Mouse (Mus musculus) midbrain, embryonic 10.5 days (tissue): Measurements from ENCODE around the gene Slc25a11. TPM values are rescaled to one million over a fixed set of nuclear protein-coding genes. Genes with fewer than 3 reads are reported as not detected.

Experiments
- DNase-seq: peaks from one replicate; pipeline ENCODE4 v3.0.0-alpha.2; 2017; ENCODE audit warnings: low spot score
- H3K27ac ChIP-seq: fragments of 300-500 bp; sonication (generic); replicated peaks from 2 replicates; pipeline ENCODE4 v1.5.1; 2016; ENCODE audit warnings: mild to moderate bottlenecking
- H3K27me3 ChIP-seq: fragments of 300-500 bp; sonication (generic); 2 replicates; pipeline ENCODE4 v1.6.1; 2016; ENCODE audit warnings: low read depth, mild to moderate bottlenecking; ENCODE audit not compliant: poor library complexity, severe bottlenecking
- H3K36me3 ChIP-seq: fragments of 300-500 bp; sonication (generic); 2 replicates; pipeline ENCODE4 v1.6.1; 2016; ENCODE audit warnings: mild to moderate bottlenecking, moderate library complexity
- H3K4me1 ChIP-seq: fragments of 300-500 bp; sonication (generic); 2 replicates; pipeline ENCODE4 v1.6.1; 2016
- H3K4me3 ChIP-seq: fragments of 300-500 bp; sonication (generic); 2 replicates; pipeline ENCODE4 v1.5.1; 2016; ENCODE audit warnings: mild to moderate bottlenecking, moderate library complexity
- H3K9me3 ChIP-seq: fragments of 300-500 bp; sonication (generic); replicated peaks from 2 replicates; pipeline ENCODE4 v1.6.1; 2016; ENCODE audit warnings: mild to moderate bottlenecking
- WGBS: fragments of 180-500 bp; shearing (Covaris S2); methylation state at CpG from one replicate; pipeline ENCODE4 v1.1.7; 2016; 5-methylcytosine and 5-hydroxymethylcytosine counted together
- polyA plus RNA-seq: library from polyadenylated mRNA; unstranded; fragments of >200 nt; fragmentation: Nextera tagmentation; extraction: Ambion mirVana; gene quantifications from 2 replicates; pipeline ENCODE4 v1.2.1, GENCODE M21; 2016

Gene Slc25a11
- polyA plus RNA-seq, 1 experiment from 2014 or later = 142 TPM

- Histone ChIP-seq H3K4me1 (peaks cover 35% of the 10 kb centered on the region), H3K36me3 (peaks cover 48% of the 10 kb centered on the region), H3K4me3 (peak overlapping the region; percentile 23), H3K9me3 (no peaks in the 10 kb centered on the region), H3K27ac (no peak overlapping the region), H3K27me3 (no peaks in the 10 kb centered on the region)
- 96% methylated on average over 8 of the region's 8 CpGs for WGBS
- DNase-seq = no peak
These were observed 2.6 kb downstream of the Slc25a11 start for GRCm38 (mm10) chr11:70644564-70645103.

GRCm38 (mm10) chr11:70643051-70643450, 4.2 kb downstream of the Slc25a11 start:
- peaks cover 22% of the 10 kb centered on the region for H3K4me1 ChIP-seq
- H3K9me3 ChIP-seq = no peaks in the 10 kb centered on the region
- H3K27ac ChIP-seq = no peak overlapping the region
- no peaks in the 10 kb centered on the region for H3K27me3 ChIP-seq
- peaks cover 33% of the 10 kb centered on the region for H3K36me3 ChIP-seq
- H3K4me3 ChIP-seq = no peak overlapping the region
- WGBS = 90% methylated on average over 6 of the region's 6 CpGs
- no peak for DNase-seq

GRCm38 (mm10) chr11:70641241-70641640, 6.0 kb downstream of the Slc25a11 start:
- H3K9me3 ChIP-seq = no peaks in the 10 kb centered on the region
- DNase-seq = no peak
- H3K27ac ChIP-seq = no peak overlapping the region
- no peak overlapping the region for H3K4me3 ChIP-seq
- peaks cover 12% of the 10 kb centered on the region for H3K4me1 ChIP-seq
- peaks cover 33% of the 10 kb centered on the region for H3K36me3 ChIP-seq
- 80% methylated on average over 7 of the region's 7 CpGs for WGBS
- H3K27me3 ChIP-seq = no peaks in the 10 kb centered on the region

- H3K9me3 ChIP-seq = no peaks in the 10 kb centered on the region
- H3K4me3 ChIP-seq = no peak overlapping the region
- H3K4me1 ChIP-seq = no peaks in the 10 kb centered on the region
- H3K36me3 ChIP-seq = peaks cover 23% of the 10 kb centered on the region
- no peak for DNase-seq
- WGBS = 82% methylated on average over 8 of the region's 8 CpGs
- H3K27ac ChIP-seq = no peak overlapping the region
- H3K27me3 ChIP-seq = no peaks in the 10 kb centered on the region
These were observed 7.3 kb downstream of the Slc25a11 start for GRCm38 (mm10) chr11:70639976-70640375.

- no peaks in the 10 kb centered on the region for H3K9me3 ChIP-seq
- H3K4me1 ChIP-seq = no peaks in the 10 kb centered on the region
- DNase-seq = no peak
- peaks cover 12% of the 10 kb centered on the region for H3K36me3 ChIP-seq
- 60% methylated on average over 5 of the region's 5 CpGs for WGBS
- no peaks in the 10 kb centered on the region for H3K27me3 ChIP-seq
- no peak within 1 kb of the TSS for H3K27ac ChIP-seq
- H3K4me3 ChIP-seq = no peak within 1 kb of the TSS
These were observed 8.5 kb downstream of the Slc25a11 start, which contains the start of gene Gp1ba for GRCm38 (mm10) chr11:70638714-70639278. Gene Gp1ba, plus strand, starts transcription at chr11:70639122.

GRCm38 (mm10) chr11:70638293-70638692, 9.0 kb downstream of the Slc25a11 start:
- H3K27me3 ChIP-seq = no peaks in the 10 kb centered on the region
- H3K36me3 ChIP-seq = peaks cover 7% of the 10 kb centered on the region
- no peaks in the 10 kb centered on the region for H3K4me1 ChIP-seq
- no peak for DNase-seq
- no peak overlapping the region for H3K27ac ChIP-seq
- WGBS = 88% methylated on average over 1 of the region's 1 CpGs
- H3K4me3 ChIP-seq = no peak overlapping the region
- no peaks in the 10 kb centered on the region for H3K9me3 ChIP-seq

- Histone ChIP-seq H3K4me1 (no peaks in the 10 kb centered on the region), H3K27ac (no peak overlapping the region), H3K4me3 (no peak overlapping the region), H3K36me3 (peaks cover 1% of the 10 kb centered on the region; the same call in 1 of the 2 replicates), H3K27me3 (no peaks in the 10 kb centered on the region), H3K9me3 (no peaks in the 10 kb centered on the region)
- DNase-seq = no peak
- 92% methylated on average over 1 of the region's 1 CpGs for WGBS
These were observed 9.5 kb downstream of the Slc25a11 start for GRCm38 (mm10) chr11:70637764-70638163.

GRCm38 (mm10) chr11:70635601-70636000, 11.7 kb downstream of the Slc25a11 start:
- no peaks in the 10 kb centered on the region for H3K4me1 ChIP-seq
- no peaks in the 10 kb centered on the region for H3K27me3 ChIP-seq
- no peak overlapping the region for H3K27ac ChIP-seq
- H3K9me3 ChIP-seq = no peaks in the 10 kb centered on the region
- no peak overlapping the region for H3K4me3 ChIP-seq
- 83% methylated on average over 4 of the region's 4 CpGs for WGBS
- no peak for DNase-seq
- H3K36me3 ChIP-seq = no peaks in the 10 kb centered on the region

GRCm38 (mm10) chr11:70630129-70630528, 17.1 kb downstream of the Slc25a11 start:
- DNase-seq = no peak
- Histone ChIP-seq H3K36me3 (no peaks in the 10 kb centered on the region), H3K27ac (no peak overlapping the region), H3K9me3 (no peaks in the 10 kb centered on the region), H3K4me3 (no peak overlapping the region), H3K4me1 (no peaks in the 10 kb centered on the region), H3K27me3 (no peaks in the 10 kb centered on the region)
- 67% methylated on average over 7 of the region's 7 CpGs for WGBS

GRCm38 (mm10) chr11:70629557-70629956, 17.7 kb downstream of the Slc25a11 start:
- Histone ChIP-seq H3K27ac (no peak overlapping the region), H3K36me3 (no peaks in the 10 kb centered on the region), H3K27me3 (no peaks in the 10 kb centered on the region), H3K4me3 (no peak overlapping the region), H3K9me3 (no peaks in the 10 kb centered on the region), H3K4me1 (no peaks in the 10 kb centered on the region)
- no peak for DNase-seq
- WGBS = 57% methylated on average over 5 of the region's 5 CpGs

- no peak for DNase-seq
- H3K27me3 ChIP-seq = no peaks in the 10 kb centered on the region
- no peak overlapping the region for H3K4me3 ChIP-seq
- no peak overlapping the region for H3K27ac ChIP-seq
- no peaks in the 10 kb centered on the region for H3K4me1 ChIP-seq
- 83% methylated on average over 2 of the region's 2 CpGs for WGBS
- no peaks in the 10 kb centered on the region for H3K36me3 ChIP-seq
- no peaks in the 10 kb centered on the region for H3K9me3 ChIP-seq
These were observed 18.8 kb downstream of the Slc25a11 start for GRCm38 (mm10) chr11:70628431-70628830.

GRCm38 (mm10) chr11:70626877-70627276, 20.4 kb downstream of the Slc25a11 start:
- Histone ChIP-seq H3K27me3 (no peaks in the 10 kb centered on the region), H3K4me1 (0 out of 2 replicates have a peak, but pooled peaks cover 2% of the 10 kb centered on the region), H3K9me3 (no peaks in the 10 kb centered on the region), H3K4me3 (no peak overlapping the region), H3K27ac (no peak overlapping the region), H3K36me3 (no peaks in the 10 kb centered on the region)
- DNase-seq = no peak
- 75% methylated on average over 4 of the region's 4 CpGs for WGBS

- H3K4me1 ChIP-seq = 0 out of 2 replicates have a peak, but pooled peaks cover 2% of the 10 kb centered on the region
- H3K27me3 ChIP-seq = no peaks in the 10 kb centered on the region
- no peak overlapping the region for H3K4me3 ChIP-seq
- DNase-seq = peak; percentile 66
- H3K27ac ChIP-seq = no peak overlapping the region
- WGBS = 49% methylated on average over 4 of the region's 4 CpGs
- H3K9me3 ChIP-seq = no peaks in the 10 kb centered on the region
- no peaks in the 10 kb centered on the region for H3K36me3 ChIP-seq
These were observed 21.8 kb downstream of the Slc25a11 start for GRCm38 (mm10) chr11:70625473-70625872.
